Mouse (Mus musculus) monocyte, adult 2 months (primary cell): ENCODE results near the gene Csmd2.
A peak's percentile ranks its signal among the peaks of the same experiment; 100 is the strongest.
"Not testable (repeated sequence)": the region's sequence is repeated elsewhere in the genome, so short reads cannot be mapped to it uniquely, and the experiment has no call there.

Experiments
- DNase-seq, 2 experiments: peaks; one replicate each; pipeline ENCODE4 v3.0.0; 2022; ENCODE audit warnings: low spot score in 2 of 2, low read depth in 1 of 2

Gene Csmd2

GRCm38 (mm10) chr4:128609276-128609924, 621.7 kb downstream of the Csmd2 start:
- no peak for DNase-seq

GRCm38 (mm10) chr4:128609925-128610402, 622.3 kb downstream of the Csmd2 start, which contains the start of gene Zscan20:
TSS of gene Zscan20 (minus strand) at chr4:128610098.
- DNase-seq = peak; percentile 87

- DNase-seq = no peak
Observed at GRCm38 (mm10) chr4:128610706-128611105, 623.0 kb downstream of the Csmd2 start.

GRCm38 (mm10) chr4:128611726-128612125, 624.1 kb downstream of the Csmd2 start:
- DNase-seq = not testable (repeated sequence)

GRCm38 (mm10) chr4:128613326-128613725, 625.7 kb downstream of the Csmd2 start:
- no peak for DNase-seq

GRCm38 (mm10) chr4:128615761-128616160, 628.1 kb downstream of the Csmd2 start:
- DNase-seq = no peak
